Mouse (Mus musculus): ENCODE measurements around the gene Gm2007. TPM values are rescaled to one million over a fixed set of nuclear protein-coding genes. Genes with fewer than 3 reads are reported as not detected.
"Not testable (repeated sequence)": the region's sequence is repeated elsewhere in the genome, so short reads cannot be mapped to it uniquely, and the experiment has no call there.

Gm2007 gene
- not detected in 2 replicates for polyA plus RNA-seq (2016; fragmentation: Nextera tagmentation; extraction: Ambion mirVana)

- not testable (repeated sequence) for DNase-seq (ENCODE audit: low spot score); H3K4me1 ChIP-seq; H3K9me3 ChIP-seq; H3K27ac ChIP-seq (replicated peaks); H3K4me3 ChIP-seq; H3K27me3 ChIP-seq (replicated peaks; ENCODE audit: low read depth, poor library complexity, severe bottlenecking); H3K36me3 ChIP-seq (replicated peaks)
- WGBS, result no CpG with 5 or more reads among the region's 2 CpGs
These were observed at the start of gene Gm2007 for GRCm38 (mm10) chr2:175741237-175741636. Gene Gm2007, plus strand, starts transcription at chr2:175741537.

- not testable (repeated sequence) for H3K36me3 ChIP-seq (replicated peaks); H3K4me3 ChIP-seq; H3K4me1 ChIP-seq; H3K27ac ChIP-seq (replicated peaks); DNase-seq (ENCODE audit: low spot score); H3K9me3 ChIP-seq; H3K27me3 ChIP-seq (replicated peaks; ENCODE audit: low read depth, poor library complexity, severe bottlenecking)
- no CpG with 5 or more reads among the region's 9 CpGs for WGBS
These were observed 37.8 kb upstream of the Gm2007 start, which contains the start of gene Zfp969 for GRCm38 (mm10) chr2:175703546-175703945. Gene Zfp969, minus strand, starts transcription at chr2:175703646.

- not testable (repeated sequence) for H3K4me1 ChIP-seq; H3K27me3 ChIP-seq (replicated peaks; ENCODE audit: low read depth, poor library complexity, severe bottlenecking); DNase-seq (ENCODE audit: low spot score); H3K36me3 ChIP-seq (replicated peaks); H3K4me3 ChIP-seq; H3K9me3 ChIP-seq; H3K27ac ChIP-seq (replicated peaks)
- WGBS, result no CpG with 5 or more reads among the region's 6 CpGs
These were observed 59.7 kb downstream of the Gm2007 start, which contains the start of gene Gm14288 for GRCm38 (mm10) chr2:175800993-175801392. Gene Gm14288, minus strand, starts transcription at chr2:175801093.

Other genes starting within 250 kb of the Gm2007 start
- gene Gm11007, start 97.6 kb upstream of the Gm2007 start, polyA plus RNA-seq (2016; fragmentation: Nextera tagmentation; extraction: Ambion mirVana), result not detected in 2 replicates
- gene Zfp969, start 37.9 kb upstream of the Gm2007 start, polyA plus RNA-seq (2016; fragmentation: Nextera tagmentation; extraction: Ambion mirVana), result 5.8 and 13.7 TPM in 2 replicates
- 2.4 and 4.3 TPM in 2 replicates for gene Gm14288, start 59.6 kb downstream of the Gm2007 start, polyA plus RNA-seq (2016; fragmentation: Nextera tagmentation; extraction: Ambion mirVana)
- gene Gm6710, start 127.7 kb downstream of the Gm2007 start, polyA plus RNA-seq (2016; fragmentation: Nextera tagmentation; extraction: Ambion mirVana), result 23.4 and 27.3 TPM in 2 replicates
- gene Zfp966, start 189.6 kb downstream of the Gm2007 start, polyA plus RNA-seq (2016; fragmentation: Nextera tagmentation; extraction: Ambion mirVana), result 6.5 and 7.0 TPM in 2 replicates
- 24.4 and 30.2 TPM in 2 replicates for gene Gm2026, start 223.8 kb downstream of the Gm2007 start, polyA plus RNA-seq (2016; fragmentation: Nextera tagmentation; extraction: Ambion mirVana)